Mouse (Mus musculus): ENCODE measurements around the gene Atxn7l3b.
"Not testable (repeated sequence)": the region's sequence is repeated elsewhere in the genome, so short reads cannot be mapped to it uniquely, and the experiment has no call there.

The Atxn7l3b gene

DNA sequence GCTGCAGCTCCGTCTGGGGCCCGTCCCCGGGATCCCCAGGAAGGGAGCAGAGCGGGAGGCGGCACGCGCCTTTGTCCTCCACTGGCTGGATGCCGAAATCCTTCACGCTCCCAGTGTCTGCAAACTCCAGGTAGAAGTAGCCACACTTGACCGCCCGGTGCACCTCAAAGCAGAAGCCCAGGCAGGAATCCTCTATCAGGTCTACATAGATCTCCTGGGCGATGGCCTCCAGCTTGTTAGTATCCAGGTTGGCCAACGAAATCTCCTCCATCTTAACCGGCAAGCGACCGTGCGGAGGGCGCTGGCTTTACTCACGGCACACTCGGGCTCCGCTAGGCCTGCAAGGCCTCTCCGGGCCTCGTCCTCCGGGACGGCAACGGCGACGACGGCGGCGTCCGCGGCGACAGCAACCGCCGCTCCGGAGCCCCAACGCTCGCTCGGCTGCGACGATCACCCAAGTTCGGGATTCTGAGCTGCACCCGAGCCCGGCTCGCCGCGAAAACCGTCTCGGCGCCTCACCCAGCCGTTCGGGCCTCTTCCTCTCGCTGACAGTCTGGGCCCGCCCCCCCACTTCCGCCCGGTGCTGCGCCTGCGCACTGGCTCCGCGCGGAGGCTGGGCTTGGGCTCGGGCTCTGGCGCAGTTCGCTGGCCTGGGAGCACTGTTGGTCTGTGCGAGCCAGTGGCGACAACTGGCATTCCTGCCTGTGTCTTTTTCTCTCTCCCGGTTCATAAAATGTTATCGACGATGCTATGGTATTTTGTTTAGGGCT is at the start of gene Atxn7l3b:
Atxn7l3b (minus strand) TSS at position 550 of the 770 bp plus-strand sequence.
- peak; percentile 98 for ATAC-seq (ENCODE audit: low TSS enrichment)

DNA sequence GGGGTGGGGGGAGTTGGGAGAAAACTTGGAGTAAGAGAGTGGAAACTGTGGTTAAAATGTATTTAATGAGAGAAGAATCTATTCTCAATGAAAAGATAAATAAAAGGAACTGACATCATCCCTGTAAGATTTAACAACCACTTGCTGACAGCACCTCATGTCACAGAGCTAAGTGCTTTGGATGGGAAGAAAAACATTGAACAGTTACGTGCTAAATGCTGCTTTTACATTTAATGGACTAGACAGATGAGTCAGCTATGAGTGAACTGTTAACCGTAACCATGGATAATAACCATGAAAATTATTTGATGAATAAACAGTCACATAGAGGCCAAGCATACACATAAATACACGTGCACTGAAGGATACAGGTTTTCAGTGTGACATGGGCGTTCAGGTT is 48.8 kb upstream of the Atxn7l3b start:
- ATAC-seq (ENCODE audit: low TSS enrichment) = no peak

DNA sequence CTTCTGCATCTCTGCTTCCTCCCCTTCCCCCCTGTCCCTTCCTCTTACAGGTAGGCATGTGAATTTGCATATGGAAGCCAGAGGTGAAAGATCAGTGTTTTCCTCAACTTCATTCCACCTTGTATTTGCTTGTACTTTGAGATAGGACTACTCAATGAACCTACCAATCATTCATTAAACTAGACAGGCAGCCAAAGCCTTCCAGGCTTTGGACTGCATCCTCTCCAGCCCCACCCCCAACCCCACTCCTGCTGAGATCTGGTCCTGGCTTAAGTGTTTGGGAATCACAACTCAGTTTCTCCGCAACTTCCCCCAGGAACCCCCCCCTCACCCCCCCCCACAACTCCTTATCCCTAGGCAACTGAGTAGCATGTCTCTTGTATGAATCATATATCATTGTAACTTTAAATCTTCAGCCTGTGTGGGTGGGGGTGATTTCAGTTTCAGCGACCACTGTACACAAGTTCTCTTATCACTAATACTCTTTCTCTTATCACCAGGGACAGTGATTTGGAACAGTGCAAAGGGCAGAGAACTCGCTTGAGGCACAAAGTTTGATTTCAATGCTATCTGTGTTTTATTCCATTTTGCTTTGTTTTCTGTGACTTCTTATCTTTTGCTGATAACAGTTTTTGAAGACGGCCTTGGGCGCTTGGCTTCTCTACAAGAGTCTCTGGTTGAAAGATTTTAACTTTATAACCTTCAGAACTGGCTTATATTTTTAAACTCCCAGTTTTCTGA is 44.7 kb upstream of the Atxn7l3b start:
- no peak for ATAC-seq (ENCODE audit: low TSS enrichment)

DNA sequence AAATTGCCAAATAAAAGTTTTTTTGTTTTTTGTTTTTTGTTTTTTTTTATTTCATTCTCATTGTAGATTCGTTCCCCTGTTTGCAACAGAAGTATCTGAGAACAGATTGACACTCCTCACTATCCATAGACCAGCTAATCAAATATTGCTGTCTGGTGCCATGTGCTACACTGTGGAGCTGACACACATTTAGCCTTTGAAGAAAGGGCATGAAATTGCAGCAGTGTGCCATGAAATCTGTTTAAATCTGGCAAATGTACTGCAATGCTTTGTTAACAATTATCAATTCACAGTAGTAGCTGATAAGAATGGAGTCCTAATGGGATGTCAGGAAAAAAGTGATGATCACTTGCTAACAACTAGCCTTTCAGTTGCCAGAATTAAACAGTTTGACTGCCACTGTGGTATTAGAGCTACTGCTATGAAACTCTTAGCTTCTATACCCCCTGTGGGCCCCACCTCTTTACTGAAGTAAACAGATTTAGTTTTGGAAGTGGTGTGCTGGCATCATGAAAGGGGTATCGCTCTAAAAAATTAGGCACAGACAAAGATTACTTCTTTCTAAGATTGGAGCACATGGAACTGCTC is 41.3 kb upstream of the Atxn7l3b start:
- no peak for ATAC-seq (ENCODE audit: low TSS enrichment)

DNA sequence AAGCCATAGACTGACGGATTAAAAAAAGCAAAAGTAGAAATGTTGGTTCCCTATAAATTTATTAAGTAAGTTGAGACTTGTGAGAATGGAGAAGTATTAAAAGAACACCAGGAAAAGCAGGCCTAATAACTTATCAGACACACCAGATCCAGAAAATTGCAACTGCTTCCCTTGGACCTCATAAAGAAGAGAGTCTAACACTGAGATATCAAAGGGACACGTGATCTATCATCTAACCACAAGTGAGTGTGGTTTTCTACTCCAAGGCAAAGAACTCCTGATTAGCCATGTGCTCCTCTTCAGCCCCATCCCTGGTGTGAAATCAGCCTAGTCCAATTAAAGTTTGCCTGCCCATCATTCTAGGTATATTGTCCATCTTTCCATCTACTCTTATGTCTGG is 38.8 kb upstream of the Atxn7l3b start:
- ATAC-seq (ENCODE audit: low TSS enrichment) = no peak

DNA sequence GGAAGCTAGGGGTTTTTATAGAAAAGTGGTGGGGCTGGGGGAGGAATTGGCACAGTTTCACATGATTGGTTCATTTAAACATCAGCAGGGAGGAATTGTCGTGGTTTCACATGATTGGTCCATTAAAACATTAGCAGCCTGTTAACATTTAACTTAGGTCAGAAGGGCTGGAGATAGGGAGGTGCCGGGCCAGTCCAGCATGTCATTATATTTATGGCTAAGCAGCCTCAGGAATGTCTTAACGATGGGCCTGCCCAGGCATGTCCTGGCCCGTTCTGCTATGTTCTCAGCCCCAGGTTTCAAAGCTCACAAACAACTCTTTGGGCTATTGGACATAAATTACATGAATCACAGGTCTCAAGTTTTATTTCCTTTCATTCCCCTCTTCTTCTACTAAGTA is 33.4 kb upstream of the Atxn7l3b start:
- not testable (repeated sequence) for ATAC-seq (ENCODE audit: low TSS enrichment)

DNA sequence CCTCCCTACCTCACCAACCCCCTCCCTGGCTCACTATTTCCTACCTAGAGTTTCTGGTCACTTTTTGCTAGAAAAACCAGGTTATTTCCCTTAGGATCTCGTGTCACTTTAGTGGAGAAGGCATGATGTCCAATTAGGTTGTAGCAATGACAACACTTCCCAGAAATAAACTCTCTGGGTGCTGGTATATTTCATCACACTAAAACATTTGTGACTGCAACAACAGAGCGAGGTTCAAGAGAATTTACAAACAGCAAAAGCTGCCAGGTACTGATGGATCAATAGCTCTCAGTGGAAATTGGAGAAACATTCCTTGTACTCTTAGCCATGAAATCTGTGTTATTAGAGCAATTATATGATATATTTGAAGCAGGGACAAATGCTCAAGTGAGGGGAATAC is 25.3 kb upstream of the Atxn7l3b start:
- ATAC-seq (ENCODE audit: low TSS enrichment) = no peak

DNA sequence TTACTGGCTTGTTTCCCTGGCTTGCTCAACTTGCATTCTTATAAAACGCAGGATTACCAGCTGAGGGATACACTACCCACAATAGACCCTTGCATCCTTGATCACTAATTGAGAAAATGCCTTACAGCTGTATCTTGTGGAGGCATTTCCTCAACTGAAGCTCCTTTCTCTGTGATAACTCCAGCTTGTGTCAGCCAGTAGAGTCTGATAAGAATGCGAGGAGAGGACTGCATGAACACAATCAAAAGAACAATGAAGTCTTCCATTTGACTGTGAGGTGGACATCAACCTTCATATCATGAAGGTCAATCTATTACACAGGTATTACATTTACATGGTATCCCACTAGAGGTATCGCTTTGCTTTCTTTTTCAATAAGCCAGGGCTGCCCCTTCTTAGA is 19.7 kb upstream of the Atxn7l3b start:
- no peak for ATAC-seq (ENCODE audit: low TSS enrichment)

DNA sequence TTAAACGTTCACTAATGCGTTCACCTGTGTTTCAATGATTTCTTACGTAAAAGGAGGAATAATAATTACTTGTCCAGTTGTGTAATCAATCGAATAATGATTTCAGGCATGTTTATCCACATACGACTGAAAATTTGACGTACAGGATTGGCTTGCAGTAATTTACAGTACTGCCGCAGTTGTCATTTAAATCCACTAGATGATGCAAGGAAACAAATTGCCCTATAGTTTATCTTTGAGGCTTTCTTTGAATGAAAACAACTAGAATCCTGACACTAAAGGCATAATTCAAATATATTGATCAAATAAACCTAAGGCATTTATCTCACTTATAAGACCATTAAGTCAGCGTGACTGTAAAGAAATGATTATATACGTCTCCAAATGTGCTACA is 418 bp upstream of the Atxn7l3b start:
- peak; percentile 31; the same call in 1 of the 2 replicates for ATAC-seq (ENCODE audit: low TSS enrichment)

DNA sequence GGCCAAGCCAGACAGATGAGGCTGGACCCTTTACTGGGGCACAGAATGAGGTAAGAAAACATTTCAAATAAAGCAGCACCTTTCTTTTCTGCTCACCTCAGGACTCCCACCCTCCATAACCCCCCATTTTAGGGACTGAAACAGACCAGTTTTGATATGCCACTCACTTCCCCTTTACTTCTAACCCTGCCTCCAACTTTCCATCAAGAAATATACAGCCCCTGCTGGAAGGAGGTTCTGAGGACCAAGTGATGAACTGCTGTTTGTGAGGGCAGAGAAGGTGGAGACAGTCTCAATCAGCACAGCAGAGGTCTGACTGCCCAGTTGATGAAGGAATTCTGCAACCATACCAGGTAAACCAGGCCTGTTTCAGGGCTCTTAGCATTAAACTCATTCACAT is 1.8 kb downstream of the Atxn7l3b start:
- no peak for ATAC-seq (ENCODE audit: low TSS enrichment)

DNA sequence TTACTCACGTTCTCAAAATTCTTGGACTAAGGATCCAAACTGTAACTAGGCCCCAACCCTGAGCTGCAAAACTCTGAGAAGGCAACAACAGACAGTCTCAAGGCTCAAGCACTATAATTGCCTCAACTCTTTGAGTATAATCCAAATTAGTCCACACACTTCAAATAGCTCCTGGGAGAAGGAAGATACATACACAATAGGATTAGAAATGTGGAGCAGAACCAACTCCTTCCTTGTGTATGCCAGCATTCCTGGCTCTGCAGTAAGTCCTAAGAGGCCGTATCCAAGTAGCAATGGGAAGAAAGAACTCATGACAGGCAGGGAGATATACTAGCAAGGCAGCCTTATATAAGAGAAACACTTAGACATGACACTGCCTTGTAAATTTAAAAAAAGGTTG is 2.5 kb downstream of the Atxn7l3b start:
- no peak for ATAC-seq (ENCODE audit: low TSS enrichment)

DNA sequence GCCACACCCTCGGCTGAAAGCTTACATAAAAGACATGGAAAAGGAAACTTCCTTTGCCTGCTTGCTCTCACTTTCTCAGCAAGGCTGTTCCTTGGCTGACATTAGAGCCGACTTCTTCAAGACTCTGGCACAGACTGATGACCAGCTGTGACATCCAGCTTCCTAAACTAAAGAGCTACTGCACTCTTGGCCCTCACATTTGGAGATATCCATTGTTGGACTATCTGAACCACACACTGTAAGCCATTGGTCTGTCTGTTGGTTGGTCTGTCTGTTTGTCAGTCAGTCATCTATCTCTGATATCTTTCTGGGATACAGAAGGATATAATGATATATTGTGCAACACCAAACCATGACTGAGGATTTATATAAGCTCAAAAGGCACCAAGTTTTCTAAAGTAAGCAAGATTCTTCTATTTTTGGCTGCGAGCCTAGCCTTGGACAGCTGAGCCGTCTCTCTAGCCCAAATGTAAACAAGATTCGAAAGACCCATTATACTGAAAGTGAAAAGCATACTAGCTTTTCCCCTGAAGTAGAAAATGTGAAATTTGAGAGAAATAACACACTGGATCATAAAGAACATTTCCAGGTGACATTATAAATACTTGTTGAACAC is 12.1 kb downstream of the Atxn7l3b start:
- peak; percentile 77 for ATAC-seq (ENCODE audit: low TSS enrichment)

DNA sequence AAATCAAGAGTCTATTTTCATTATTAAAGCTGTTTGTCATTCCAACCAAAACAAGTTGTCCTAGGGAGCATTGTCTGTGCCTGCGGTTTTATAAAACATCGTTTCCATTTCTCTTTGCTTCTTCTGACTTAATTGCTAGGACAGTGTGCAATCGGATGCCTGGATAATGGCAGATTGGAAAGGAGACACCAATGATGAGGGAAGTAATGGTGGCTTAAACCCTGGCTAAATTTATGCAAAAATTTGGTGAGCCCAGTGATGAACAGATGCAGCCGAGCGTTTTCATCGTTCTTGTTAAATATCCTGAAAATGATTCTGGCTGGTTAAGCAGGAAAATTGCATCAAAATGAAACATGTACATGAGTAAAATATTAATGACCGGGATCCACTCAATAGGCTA is 28.6 kb downstream of the Atxn7l3b start:
- no peak for ATAC-seq (ENCODE audit: low TSS enrichment)

DNA sequence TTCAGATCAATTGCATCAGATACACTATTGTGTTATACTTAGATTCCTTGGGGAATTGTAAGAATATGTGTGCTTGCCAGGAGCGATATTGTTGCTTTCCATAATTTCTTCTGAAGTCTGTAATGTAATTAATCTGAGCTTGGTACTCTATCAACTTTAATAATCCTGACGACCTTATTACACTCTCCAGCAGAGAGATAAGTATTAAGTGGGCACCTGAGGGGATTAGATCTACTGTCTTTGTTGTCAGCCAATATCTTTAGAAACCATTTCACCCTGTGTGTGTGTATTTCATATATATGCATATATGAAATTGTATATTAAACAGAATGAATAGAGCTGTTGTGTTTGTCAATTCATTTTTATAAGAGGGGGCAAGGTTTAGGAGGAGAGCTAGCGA is 29.0 kb downstream of the Atxn7l3b start:
- no peak for ATAC-seq (ENCODE audit: low TSS enrichment)

DNA sequence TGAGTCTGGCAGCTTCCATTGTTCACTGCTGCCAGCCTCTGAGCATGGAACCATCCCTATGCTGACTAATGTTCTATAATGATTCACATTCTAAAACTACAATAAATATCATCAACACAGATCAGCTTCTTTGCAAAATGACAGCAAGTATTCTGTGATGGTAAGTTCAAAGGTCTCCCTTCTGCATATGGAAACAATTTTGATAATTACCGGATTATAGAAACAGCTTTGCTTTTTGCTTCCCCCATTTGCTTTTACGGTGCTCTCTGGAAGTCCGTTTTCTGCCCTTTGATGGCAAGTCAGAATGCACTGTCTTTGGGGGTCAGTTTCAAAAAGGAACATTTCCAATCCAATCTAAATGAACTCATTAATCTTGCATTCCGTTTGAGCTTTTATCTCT is 32.2 kb downstream of the Atxn7l3b start:
- ATAC-seq (ENCODE audit: low TSS enrichment) = no peak

DNA sequence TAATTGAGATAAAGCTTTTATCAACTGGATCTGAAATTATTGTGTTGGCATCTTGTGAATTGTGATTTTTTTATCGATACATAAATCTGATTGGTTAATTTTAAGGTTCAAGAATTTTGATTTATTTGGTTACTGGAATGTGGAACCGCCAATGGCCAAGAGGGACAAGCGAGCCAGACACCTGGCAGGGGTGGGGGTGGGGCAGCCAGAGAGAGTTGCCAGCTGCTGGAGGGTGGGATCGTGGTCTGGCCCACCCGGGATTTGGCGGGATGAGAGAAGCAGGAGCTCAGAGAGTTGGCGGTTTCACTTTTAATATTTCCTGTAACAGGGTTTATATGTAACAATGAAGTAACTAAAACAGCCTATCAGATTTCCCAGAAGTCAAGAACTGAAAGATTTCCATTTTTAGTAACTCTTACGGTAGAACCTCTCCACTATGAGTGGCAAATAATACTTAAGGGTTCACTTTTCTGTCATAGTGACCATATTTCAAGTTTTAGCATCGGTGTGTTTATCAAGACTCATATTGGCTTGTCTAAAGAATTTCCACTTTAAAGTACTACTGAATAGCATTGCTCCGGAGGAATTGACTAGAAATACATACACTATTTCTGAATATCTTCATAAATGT is 35.1 kb downstream of the Atxn7l3b start:
- no peak for ATAC-seq (ENCODE audit: low TSS enrichment)

DNA sequence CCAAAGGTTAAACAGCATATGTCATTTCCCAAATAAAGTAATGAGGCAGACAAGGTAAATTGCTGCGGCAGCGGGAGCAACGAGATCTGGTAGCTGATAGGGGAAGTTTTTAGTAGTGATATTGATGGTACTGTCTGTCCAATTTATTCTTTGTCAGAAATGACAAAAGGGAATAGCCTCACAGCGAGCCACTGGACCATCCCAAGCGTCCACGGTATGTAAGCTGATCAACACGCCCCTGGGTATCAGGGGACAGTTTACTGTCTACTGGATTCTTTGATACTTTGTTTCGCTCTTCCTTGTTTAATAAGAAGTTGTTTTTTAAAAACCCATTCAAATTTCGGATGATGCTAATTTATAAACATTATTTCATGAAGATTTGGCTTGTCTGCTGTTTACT is 44.7 kb downstream of the Atxn7l3b start:
- ATAC-seq (ENCODE audit: low TSS enrichment) = no peak

DNA sequence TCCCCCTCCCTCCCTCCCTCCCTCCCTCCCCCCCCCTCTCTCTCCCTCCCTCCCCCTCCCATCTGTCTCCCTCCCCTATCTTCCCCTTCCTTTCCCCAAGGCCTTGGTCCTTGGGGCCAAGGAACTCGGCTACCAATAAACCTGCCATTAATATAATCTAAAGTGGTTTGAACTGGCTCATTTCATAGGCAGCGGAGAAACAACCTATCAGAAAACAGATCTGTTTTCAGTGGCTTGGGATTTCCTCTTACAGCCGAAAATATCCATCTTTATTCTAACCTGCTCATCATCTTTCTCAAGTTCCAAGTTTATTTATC is 45.2 kb downstream of the Atxn7l3b start:
- ATAC-seq (ENCODE audit: low TSS enrichment) = no peak

DNA sequence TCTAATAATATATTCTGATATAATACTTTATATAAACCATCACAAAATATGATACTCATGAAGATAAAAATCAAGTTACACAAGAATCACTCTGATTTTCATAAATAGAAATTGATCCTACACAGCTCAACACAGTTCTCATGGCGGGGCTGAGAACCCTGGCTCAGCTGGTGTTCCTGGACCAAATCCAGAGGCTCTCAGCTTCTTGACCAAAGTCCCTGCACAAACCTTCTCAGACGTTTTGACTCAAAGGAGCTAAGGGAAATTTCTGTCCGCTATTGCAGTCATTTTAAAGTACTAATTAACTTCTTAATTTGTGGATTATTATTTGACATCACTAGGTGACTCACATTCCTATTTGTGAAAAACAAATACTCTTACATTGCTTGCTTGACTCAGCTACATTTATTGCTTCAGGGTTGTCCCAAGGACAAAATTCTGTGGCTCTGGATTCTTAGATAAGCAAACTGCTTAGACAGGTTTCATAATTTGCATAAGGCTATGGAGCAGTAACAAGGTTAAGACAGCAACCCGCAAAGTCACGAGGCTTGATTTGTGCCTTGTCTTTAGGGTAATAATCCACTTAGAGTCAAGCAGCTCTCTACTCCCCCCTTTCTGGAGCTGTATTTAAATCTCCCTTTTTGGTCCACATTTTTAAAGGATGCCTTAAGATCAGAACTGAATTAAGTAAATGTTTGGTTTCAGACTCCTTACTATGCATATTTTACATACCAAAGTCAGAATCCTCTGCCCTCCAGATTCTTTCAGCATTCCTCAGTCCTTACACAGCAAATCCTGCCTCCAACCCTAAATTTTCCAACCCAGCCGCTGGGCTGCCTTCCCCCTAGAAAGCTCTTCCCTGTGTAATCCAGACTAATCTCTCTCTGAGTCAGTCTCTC is 45.8 kb downstream of the Atxn7l3b start:
- ATAC-seq (ENCODE audit: low TSS enrichment) = no peak

DNA sequence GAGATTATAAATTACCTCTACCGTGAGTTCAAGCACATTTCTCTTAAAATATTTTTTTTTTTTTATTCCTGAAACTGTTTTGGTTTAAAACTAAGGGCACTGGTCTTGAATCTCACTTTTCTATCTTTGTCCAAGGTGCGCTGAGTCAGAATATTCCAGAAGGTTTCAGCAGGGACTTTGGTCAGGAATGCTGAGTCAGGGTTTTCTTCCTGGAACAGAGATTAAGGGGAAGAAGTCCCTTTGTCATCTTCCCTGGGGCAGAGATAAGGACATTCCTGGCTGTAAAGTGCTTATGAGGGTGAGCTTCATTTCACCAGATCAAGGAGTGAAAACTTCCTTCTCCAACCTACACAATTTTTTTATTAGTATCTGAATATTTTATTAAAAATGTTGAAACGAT is 46.7 kb downstream of the Atxn7l3b start:
- no peak for ATAC-seq (ENCODE audit: low TSS enrichment)

DNA sequence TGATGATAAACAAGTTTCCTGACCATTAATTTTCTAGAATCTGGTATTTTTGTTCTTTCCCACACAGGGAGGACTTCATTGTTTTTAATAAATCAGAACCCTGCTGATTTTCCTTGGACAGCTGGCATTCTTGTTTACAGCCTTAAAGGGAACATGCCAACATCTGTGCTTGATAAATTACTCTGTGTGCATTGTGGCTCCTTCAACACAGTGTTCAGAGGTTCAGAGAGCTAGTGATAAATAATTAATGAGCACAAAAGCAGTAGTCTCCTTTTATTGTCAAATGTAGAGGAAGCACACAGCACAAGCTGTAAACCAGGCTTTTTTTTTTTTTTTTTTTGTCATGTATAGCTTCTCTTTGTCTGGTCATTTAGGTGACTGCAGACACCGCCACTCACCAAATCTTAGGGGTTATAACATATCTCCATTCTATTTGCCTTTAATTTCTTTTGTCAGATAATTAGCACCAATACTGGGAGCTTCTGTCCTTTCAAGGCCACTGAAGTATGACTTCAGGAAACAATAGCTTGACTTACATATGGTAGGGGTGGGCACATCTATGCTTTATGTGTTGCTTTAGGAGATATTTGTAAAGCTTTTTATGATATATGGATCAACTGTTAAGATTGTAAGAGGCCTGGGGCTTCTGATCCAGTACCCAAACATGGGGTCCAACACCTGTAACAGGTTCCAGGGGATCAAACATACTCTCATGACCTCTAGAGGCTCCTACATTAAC is 52.0 kb downstream of the Atxn7l3b start:
- ATAC-seq (ENCODE audit: low TSS enrichment) = no peak
